Mouse (Mus musculus) C2C12 (cell line): ENCODE measurements at regions not wholly inside any gene's neighbourhood (a gene's known extent, or its start where the extent isn't known, plus 50 kb on each side); places are given as distances from the start of the nearest gene placed in this dataset.
A peak's percentile ranks its signal among the peaks of the same experiment; 100 is the strongest.

Experiments
- CEBPB ChIP-seq: IDR thresholded peaks from one replicate; pipeline ENCODE4 v1.6.1; 2011; ENCODE audit warnings: low read depth, mild to moderate bottlenecking, control low read depth, moderate library complexity
- CTCF ChIP-seq: IDR thresholded peaks from one replicate; pipeline ENCODE4 v1.5.1; 2011; ENCODE audit not compliant: control insufficient read depth, insufficient read depth, insufficient read length
- FOSL1 ChIP-seq: IDR thresholded peaks from one replicate; pipeline ENCODE4 v1.8.0; 2011; ENCODE audit warnings: mild to moderate bottlenecking, low read length; ENCODE audit not compliant: poor library complexity, insufficient read depth, severe bottlenecking
- MAX ChIP-seq: IDR thresholded peaks from one replicate; pipeline ENCODE4 v1.6.1; 2011; ENCODE audit warnings: mild to moderate bottlenecking, control low read depth
- MYOD1 ChIP-seq: IDR thresholded peaks from one replicate; pipeline ENCODE4 v1.6.1; 2011; ENCODE audit warnings: low read depth; ENCODE audit not compliant: control insufficient read depth, insufficient read length
- MYOG ChIP-seq: IDR thresholded peaks from one replicate; pipeline ENCODE4 v1.6.1; 2011; ENCODE audit not compliant: control insufficient read depth, insufficient read length; ENCODE audit errors: extremely low read depth
- USF1 ChIP-seq: IDR thresholded peaks from one replicate; pipeline ENCODE4 v1.6.1; 2011; ENCODE audit warnings: low read depth, mild to moderate bottlenecking, control low read depth, moderate library complexity

GRCm38 (mm10) chr15:56350903-56351302 is 1126.5 kb downstream of the Slc22a22 start:
- TF ChIP-seq USF1, result no peak
- TF ChIP-seq CTCF, result no peak
- TF ChIP-seq CEBPB, result peak; percentile 29
- no peak for TF ChIP-seq MAX
- TF ChIP-seq MYOD1, result peak; percentile 76
- no peak for TF ChIP-seq MYOG
- TF ChIP-seq FOSL1, result no peak
